Mouse (Mus musculus): ENCODE measurements at regions not wholly inside any gene's neighbourhood (a gene's known extent, or its start where the extent isn't known, plus 50 kb on each side); places are given as distances from the start of the nearest gene placed in this dataset.

DNA sequence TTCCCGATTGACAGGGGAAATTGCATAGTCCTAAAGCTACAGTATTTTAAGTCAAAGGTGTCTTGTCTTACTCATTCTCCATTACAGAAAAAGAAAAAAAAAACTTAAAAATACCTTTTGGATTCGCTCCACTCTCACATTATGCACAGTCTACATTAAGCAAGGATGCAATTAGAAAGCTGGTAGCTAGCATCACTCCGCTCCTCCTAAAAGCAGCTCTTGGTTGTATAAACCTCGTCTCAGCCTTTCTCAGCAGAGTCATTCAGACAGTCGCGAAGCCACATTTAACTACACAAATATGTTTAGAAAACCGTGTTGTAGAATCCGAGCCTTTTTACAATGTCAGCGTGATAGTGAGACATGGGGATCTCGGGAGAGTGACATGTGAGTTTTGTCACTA is 172.5 kb upstream of the Fat1 start:
- DNase-seq (ENCODE audit: low spot score in 2 of 2), result no peak

DNA sequence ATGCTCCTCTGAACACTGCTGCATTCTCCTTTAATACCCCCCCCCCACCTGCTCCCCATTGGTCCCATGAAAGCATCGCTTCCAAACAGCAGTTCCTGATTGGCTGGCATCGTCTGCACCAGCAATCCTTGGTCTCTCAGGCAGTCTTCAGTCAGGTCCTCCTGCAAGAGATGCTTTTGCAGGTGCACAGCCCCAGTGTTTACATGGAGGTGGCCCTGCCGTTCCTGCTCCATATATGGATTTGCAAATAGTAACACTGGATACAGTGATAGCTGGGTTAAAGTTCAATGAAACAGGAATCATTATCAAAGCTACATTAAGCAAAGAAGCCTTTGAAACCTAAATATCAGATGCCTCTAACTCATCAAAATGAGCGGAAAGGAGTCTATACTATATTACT is 170.1 kb upstream of the Fat1 start:
- DNase-seq (ENCODE audit: low spot score in 2 of 2), result no peak

DNA sequence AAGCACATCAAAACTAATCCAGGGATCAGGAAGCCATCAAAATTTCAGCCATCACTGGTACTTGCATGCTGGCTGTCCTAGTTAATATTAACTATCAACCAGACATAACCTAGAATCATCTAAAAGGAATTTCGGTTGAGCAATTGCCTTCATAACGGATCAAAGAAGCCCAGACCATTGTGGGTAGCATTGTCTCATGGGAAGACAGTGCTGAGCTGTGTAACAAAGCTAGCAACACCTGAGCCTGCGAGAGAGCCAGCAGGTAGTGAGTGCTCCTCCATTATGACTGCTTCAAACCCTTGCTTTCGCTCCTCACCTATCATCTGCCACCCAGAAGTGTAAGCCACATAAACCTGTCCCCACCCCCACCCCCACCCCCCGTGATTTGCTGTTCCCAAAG is 169.6 kb upstream of the Fat1 start:
- DNase-seq (ENCODE audit: low spot score in 2 of 2), result no peak

DNA sequence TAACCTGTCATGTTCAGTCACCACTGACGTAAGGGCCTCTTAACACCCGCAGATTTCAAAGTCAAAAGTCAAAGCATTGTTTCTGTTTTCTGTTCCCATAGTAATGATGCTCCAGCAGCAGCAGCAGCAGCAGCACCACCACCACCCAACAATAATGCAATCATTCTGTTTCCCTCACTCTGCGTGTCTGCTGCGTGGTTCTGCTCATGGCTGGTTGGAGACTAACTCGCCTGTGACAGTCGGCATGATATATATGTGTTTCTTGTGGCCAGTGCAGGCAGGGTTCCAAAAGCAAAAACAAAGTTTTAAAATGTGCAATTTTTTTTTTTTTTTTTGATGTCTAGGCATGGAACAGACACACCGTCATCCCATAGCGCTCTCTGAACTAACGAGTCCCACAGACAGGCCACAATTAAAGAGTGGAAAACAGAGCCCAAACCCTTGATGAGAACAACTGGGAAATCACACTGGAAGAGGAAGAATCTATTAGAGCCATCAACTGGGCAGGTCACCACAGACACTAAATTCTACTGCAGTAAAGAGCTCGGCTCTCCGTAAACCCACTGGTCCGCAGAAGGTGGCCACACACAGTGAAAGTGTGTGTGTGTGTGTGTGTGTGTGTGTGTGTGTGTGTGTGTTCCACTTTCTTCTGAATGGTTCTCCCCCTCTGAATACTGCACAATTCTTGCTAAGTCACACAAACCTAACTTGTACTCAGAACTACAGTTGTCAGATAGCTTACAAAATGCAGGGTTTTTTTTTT is 169.0 kb upstream of the Fat1 start:
- DNase-seq (ENCODE audit: low spot score in 2 of 2), result no peak

DNA sequence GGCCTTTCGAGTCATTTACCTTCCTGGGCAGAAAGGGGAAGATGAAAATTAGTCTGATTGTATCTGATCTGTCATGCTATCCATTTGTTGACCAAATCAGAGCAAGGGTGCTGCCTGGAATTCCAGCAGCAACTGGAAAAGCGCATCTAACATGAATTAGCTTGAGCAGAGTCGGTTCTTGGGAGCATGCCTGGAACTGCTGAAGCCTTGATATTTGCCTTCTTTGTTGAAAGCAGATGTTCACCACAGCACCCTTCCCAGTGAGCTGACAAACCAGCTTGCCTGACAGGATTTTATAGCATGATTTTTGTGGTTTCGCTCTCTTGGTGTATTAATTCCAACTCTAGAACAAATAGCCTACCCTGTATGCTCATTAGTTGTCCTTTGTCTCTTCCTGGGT is 168.0 kb upstream of the Fat1 start:
- DNase-seq (ENCODE audit: low spot score in 2 of 2), result no peak

DNA sequence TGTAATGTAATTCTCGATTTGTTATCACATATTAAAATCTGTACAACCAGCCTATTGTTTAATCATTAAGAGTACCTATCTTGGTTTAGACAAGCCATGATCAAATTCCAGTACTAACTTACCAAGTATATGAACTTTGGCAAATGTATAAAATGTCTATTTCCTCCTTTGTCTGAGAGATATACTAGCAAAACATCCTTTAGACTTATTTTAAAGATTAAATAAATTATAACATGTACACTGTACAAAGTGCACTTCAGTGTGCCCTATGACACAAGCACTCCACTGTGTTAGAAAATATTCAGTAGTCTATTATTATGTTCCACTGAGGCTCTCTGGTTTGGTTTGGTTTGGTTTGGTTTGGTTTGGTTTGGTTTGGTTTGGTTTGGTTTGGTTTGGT is 156.0 kb upstream of the Fat1 start:
- no peak for DNase-seq (ENCODE audit: low spot score in 2 of 2)

DNA sequence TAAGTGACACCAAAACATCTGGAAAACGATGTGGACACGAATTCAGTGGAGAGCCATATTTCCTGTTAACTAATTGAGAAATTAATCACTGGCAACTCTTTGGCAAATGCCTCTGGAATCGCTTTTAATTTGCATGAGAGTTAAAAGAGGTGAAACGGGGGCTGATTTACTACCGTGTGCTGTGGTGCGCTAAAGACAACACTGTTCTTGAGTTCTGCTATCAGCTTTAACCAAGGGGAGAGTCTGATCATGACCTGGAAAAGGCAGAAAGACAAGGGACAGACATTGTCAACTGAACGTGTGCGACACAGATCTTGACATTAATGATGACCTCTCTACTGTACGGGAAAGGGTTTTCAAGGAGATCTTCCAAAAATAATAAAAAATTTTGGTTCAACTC is 152.8 kb upstream of the Fat1 start:
- no peak for DNase-seq (ENCODE audit: low spot score in 2 of 2)

DNA sequence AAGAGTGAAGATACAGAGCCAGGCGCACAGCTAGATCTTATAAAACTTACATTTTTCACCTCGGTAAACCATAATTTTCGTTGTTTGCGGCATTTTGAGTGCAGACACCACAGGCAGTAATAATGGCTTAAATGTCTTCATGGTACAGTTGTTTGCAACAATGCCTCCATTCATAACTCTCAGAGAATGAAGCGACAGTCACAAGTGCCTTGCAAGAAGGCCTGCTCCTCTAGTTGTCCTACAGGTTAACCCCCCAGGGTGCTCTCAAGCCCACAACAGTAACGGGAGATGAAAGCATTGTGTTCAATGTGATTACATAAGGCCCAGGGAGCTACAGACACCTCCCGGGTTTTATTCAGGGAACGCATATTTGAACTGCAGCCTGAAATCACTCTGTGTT is 150.1 kb upstream of the Fat1 start:
- no peak for DNase-seq (ENCODE audit: low spot score in 2 of 2)

DNA sequence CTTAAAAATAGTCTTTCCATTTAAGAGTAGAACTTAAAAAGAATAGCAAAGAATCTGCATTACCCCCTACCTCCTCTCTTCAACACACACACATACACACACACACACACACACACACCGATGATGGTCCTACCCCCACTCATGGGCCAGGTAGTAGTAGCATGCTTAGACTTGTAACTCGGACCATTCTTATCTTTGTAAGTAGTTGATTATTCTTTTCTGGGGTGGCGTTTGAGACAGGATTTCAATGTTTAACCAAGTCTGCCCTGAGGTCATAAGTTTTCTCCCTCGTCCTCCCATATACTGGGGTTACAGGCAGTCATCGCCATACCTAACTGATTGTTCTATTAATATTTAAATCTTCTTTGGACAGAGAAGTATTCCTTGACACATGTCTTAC is 148.5 kb upstream of the Fat1 start:
- DNase-seq (ENCODE audit: low spot score in 2 of 2), result no peak

DNA sequence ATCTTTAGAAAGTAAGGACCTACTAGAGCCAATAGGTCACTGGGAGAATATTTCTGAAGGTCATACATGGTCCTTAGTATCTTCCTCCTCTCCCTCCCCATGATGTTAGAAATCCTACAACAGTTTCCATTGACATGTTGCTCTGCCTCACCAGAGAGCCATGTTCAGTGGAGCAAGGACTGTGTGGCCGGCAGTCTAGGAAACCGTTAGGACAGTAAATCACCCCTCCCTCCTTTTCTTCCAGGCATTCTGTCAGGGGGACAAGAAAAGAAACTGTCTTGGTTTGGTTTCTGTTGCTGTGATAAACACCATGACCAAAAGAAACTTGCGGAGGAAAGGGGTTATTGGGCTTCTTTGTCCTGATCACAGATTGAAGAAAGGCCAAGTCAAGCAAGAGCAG is 147.0 kb upstream of the Fat1 start:
- DNase-seq (ENCODE audit: low spot score in 2 of 2), result no peak

DNA sequence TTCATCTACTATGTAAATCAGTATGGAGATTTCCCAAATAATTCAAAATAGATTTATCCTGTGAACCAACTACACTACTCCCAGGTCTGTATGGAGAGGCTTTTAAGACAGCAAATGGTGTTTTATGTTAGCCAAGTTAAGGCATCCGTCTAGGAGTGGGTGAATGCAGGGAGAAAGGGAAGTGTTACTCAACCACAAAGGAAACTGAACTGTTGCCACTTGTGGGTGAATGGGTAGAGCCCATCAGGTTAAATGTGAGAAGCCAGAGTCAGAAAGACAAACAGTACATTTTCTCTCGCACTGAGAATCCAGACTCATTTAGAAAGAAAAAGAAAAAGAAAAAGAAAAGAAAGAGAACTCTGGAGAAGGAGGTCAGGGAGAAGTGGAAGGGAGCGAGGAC is 135.7 kb upstream of the Fat1 start:
- no peak for DNase-seq (ENCODE audit: low spot score in 2 of 2)

DNA sequence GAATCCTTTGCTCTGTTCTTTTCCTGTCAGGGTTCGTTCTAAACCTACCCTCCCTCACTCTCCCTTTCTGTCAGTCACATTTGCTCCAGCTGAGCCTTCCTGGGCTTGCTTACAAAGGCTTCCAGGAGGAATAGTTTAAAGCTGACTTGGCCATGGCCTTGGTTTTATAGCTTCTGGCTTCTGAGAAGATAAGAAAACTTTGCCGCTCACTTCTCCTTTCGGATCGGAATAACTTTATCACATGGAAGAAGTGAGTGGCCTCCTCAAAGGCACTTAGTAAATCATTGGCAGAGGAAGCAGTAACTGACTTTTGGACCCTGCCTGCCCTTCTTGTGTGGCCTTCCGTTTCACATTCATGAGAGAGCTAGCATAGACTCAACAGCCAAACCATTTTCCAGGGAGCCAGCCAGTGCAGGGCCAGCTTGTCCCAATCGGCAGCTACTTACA is 134.4 kb upstream of the Fat1 start:
- no peak for DNase-seq (ENCODE audit: low spot score in 2 of 2)

DNA sequence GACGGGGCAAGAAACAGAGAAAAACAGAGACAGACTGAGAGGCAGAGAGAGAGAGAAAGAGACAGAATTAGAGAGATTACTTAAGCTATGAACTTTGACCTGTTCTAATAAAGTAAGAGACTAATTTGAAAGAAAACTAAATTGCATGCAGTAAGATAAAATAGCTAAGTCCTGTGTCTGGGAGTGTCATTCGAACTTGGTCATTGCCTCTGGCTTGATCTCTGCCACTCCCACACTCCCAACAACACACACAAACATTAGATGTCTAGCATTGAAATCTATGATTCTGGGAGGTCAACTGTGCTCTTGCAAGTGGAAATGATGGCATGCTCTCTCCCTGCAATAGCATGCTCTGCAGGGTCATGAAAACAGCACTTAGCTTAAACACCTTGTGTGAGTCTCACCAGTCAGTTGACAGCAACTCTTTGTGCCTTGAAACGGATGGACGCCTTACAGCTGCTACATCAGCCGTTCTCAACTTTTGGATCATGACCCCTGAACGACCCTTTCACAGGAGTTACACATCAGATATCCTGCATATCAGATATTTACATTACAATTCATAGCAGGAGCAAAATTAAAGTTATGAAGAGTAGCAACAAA is 133.5 kb upstream of the Fat1 start:
- no peak for DNase-seq (ENCODE audit: low spot score in 2 of 2)

DNA sequence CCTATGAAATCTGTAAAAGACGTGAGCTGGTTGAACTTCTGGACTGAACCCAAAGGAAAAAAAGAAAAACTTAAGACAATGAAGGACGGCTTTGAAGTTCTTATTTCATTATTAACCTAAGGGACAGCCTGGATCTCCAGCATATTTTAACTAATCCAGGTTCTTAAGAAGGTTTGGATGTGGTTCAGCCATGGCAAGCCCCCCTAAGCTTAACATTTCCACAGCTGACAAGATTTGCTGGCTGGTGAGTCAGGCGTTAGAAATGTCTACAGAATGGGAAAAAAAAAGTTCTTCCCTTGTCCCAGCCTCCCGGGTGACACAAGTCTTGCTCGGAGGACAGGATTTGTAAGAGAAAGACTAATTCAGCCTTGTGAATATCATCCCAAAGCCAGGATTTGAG is 132.9 kb upstream of the Fat1 start:
- no peak for DNase-seq (ENCODE audit: low spot score in 2 of 2)

DNA sequence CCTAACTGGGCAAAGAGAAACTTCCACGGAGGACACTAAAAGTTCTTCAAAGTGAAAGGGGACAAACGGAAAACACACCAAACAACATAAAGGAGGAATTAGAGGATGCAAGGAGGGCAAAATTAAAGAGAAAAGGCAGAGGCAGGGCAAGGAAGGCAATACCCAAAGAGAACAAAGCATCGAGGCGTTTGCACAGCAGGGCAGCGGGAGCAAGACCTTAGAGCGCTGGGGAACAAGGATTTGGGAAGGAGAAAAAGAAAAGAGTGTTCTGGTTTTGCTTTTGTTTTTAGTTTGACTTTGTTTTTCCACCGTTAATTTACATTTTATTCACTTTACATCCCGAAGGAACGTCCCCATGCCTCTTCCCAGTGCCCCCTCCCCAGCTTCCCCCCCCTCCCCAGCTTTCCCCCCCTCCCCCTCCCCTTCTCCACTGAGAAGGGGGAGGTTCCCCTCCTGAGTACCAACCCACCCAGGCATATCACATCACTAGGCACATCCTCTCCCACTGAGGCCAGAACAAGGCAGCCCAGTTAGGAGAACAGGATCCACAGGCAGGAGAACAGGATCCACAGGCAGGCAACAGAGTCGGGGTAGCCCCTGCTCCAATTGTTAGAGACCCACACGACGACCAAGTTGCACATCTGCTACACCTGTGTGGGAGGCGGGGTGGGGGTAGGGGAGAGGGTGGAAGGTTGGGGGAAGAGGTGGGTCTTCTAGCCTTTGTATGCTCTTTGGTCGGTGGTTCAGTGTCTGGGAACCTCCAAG is 130.7 kb upstream of the Fat1 start:
- no peak for DNase-seq (ENCODE audit: low spot score in 2 of 2)

DNA sequence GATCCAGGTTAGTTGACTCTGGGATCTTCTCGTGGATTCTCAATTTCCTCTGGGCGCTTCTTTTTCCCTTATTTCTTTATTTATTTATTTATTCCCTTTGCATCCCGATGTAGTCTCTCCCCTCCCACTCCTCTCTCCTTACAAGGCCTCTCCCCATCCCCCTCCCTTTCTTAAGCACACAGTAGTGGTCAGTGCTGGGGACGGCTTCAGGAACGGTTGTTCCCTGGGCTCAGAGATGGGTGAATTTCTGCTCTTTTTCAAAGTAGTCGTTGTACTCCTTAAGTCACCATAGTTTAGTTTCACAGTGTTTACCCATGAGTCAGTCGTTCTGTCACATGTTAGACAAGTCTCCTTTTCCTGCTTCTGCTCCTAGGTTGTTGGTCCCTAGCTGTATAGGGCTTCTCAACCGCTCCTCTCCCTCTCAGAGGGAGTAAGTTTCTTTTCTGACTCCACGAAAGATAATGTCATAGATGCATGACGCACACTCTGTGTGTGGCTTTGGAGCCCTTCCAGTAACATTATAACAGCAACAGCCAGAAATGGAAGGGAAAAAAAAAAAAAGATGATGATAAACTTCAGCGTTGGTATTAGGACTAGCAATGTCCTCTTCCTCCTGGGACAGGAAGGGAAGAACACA is 129.9 kb upstream of the Fat1 start:
- DNase-seq (ENCODE audit: low spot score in 2 of 2), result no peak

DNA sequence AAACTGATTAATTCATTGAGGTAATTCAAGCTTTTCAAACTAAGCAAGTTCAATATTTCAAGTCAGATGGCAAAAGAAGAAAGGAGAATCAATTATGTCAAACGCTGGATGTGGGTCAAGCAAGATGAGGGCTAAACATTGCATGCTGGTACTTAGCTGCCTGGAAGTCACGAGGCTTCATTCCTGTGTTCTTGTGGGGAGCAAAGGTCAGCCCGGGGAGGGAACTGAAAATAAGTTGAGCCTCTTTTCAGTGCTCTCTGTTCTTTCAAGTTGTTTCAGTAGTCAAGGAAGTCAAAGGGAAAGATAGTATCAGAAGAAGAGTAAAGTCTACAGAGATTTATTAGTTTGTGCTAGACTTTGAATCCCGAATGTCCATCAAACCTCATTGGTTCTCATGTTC is 122.9 kb upstream of the Fat1 start:
- no peak for DNase-seq (ENCODE audit: low spot score in 2 of 2)

DNA sequence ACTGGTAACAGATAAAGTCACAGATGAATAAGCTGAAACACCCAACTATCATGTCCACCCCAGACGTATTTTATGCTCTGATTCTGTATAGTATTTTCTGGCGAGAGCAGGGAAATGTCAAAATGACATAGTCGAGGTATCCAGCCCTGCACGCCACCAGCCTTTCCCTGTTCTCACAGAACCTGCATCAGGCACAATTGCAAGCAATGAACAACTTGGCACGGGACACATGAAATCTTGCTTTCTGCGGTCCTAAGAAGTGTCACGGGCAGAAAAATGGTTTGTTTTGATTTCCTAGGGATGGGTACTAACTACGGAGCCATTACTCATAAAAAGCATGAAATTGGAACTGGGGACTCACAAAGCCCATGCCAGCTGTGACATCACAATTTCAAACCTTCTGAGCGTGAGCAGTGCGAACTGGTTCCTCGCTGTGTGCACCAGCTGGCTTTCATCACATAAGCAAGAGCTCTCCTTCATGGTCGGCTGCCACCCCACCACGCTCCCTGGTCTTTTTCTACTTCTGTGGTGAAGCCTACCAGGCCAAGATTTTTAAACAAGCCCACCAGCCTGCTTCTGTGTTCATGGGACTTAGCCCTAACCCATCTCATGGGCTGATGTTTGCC is 117.6 kb upstream of the Fat1 start:
- DNase-seq (ENCODE audit: low spot score in 2 of 2), result no peak

DNA sequence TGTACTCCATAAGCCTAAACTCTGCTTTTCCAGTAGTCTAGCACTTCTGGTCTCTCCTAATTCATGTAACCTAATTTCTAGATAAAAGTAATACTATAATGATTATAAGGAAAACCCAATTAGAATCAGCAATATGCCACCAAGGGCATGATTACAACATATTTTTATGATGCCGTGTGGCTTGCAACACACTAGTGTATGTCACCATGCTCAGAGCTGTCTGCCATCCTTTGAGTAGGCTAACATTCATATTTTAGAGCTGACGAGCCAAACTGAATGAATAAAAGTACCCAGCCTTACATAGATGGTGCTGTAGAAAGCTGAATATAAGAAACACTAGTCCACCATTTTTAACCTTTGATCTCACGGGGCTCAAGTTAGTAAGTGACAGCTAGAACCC is 116.0 kb upstream of the Fat1 start:
- no peak for DNase-seq (ENCODE audit: low spot score in 2 of 2)

DNA sequence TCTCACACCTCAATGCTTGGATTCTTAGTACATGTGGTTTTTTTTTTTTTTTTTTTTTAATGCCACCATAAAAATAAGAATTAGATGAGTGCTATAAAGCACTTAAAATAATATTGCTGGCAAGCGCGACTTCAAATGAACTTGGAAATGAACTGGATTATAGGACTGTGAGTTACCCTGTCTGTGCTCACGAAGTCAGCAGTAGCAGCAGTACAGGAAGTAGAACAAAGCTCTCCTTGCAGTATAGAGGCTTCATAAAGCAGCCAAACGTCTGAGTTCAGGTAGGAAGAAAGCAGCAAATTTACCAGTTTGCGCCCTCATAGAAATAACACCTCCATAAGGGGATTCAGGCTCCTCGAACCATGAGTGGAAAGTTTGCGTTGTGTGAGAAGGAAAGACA is 115.6 kb upstream of the Fat1 start:
- no peak for DNase-seq (ENCODE audit: low spot score in 2 of 2)

DNA sequence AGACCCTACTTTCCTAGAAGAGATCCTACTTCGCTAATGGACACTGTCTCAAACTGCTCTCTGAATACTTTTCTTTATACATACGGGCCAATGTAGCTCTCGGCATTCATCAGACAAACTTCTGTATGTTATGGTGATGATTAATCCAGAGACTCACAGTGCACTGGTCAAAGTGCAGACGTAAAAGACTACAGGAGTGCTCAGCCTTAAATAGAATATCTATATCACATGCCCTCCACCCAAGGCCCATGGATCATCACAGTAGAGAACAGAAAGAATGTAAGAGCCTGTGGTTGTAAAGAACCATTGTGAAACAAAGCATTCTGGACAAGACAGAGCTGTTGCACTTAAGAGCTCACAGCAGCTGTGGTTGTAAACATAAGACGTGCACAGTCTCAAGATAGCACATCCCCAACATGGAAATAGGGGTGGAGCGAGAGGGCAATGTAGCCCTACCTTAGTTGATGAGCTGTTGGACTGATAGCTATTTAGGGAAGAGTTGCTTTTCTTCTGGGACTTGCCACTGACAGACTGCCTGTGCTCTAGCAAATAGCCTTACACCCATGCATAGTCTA is 110.0 kb upstream of the Fat1 start:
- no peak for DNase-seq (ENCODE audit: low spot score in 2 of 2)
